10 mouse cellular contexts compared by ENCODE assay signal in the genomic region with DNA sequence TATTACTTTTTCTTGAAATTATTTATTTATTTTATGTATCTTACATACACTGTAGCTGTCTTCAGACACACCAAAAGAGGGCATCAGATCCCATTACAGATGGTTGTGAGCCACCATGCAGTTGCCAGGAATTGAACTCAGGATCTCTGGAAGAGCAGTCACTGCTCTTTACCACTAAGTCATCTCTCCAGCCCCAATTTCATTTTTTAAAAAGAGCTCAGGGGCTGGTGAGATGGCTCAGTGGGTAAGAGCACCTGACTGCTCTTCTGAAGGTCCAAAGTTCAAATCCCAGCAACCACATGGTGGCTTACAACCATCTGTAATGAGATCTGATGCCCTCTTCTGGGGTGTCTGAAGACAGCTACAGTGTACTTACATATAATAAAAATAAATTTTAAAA. TPM values are rescaled to one million over a fixed set of nuclear protein-coding genes. Genes with fewer than 3 reads are reported as not detected.
DNase-seq lines count a peak whose midpoint lies in the region; TF ChIP-seq lines count a peak whose summit lies in the region.
"Not testable (repeated sequence)": the region's sequence is repeated elsewhere in the genome, so short reads cannot be mapped to it uniquely, and the experiment has no call there.
"Had no signal": no experiment of that assay in that cellular context is flagged by ENCODE, and none has a peak within 500 bp of the region (broad histone marks: within the 10 kb centered on the region; RNA-seq: fewer than 3 reads in every experiment).

No protein-coding gene starts in this region.

- H3K9ac ChIP-seq in CH12.LX (ENCODE audit: insufficient read depth, low read depth); MEL (ENCODE audit: control insufficient read depth, low read depth, low read length, poor library complexity, severe bottlenecking): not testable (repeated sequence)

- not testable (repeated sequence) for H3K79me2 ChIP-seq in CH12.LX (replicated peaks; ENCODE audit: control insufficient read depth, extremely low read depth, insufficient read depth, poor library complexity, severe bottlenecking); MEL (ENCODE audit: control insufficient read depth, insufficient read depth, low read length, poor library complexity)

- in situ Hi-C loops in CH12.LX (cut with MboI; ENCODE audit: low pct_ligation_motif_present, low pct_unique_long_range_greater_than_20kb, low sequenced_read_pairs): loop anchor here (10.0 to 25.0 kb wide), 3 partner anchors 269 to 417 kb away; no protein-coding TSS in a partner anchor

- not testable (repeated sequence) for H3K4me3 ChIP-seq in CH12.LX (replicated peaks in 1 of 3; ENCODE audit: low read depth in 2 of 3, low read length in 2 of 3, poor library complexity in 1 of 3); MEL (ENCODE audit: control insufficient read depth in 1 of 2, insufficient read depth in 1 of 2, low read depth in 2 of 2, low read length in 2 of 2); kidney, adult 2 months (ENCODE audit: insufficient read depth, low read depth, low read length)

- not testable (repeated sequence) for TF ChIP-seq EP300 in CH12.LX (IDR thresholded peaks at IDR 0.05; ENCODE audit: low read length); MEL (IDR thresholded peaks at IDR 0.05; ENCODE audit: low read depth in 1 of 2, low read length in 2 of 2)

- H3K9me3 ChIP-seq in CH12.LX (replicated peaks; ENCODE audit: low read length); MEL (replicated peaks; ENCODE audit: insufficient read depth, low read length): not testable (repeated sequence)

- not testable (repeated sequence) for H3K27me3 ChIP-seq in CH12.LX (replicated peaks); MEL (ENCODE audit: control insufficient read depth in 1 of 2, insufficient read depth in 2 of 2, low read length in 2 of 2); kidney, adult 2 months (replicated peaks; ENCODE audit: control insufficient read depth, insufficient read depth, low read length)

- not testable (repeated sequence) for H3K27ac ChIP-seq in CH12.LX (ENCODE audit: insufficient read depth, low read depth); MEL (ENCODE audit: control insufficient read depth, low read depth, low read length); kidney, adult 2 months (ENCODE audit: insufficient read depth, low read depth, low read length)

- TF ChIP-seq CTCF in CH12.LX (conservative IDR thresholded peaks at IDR 0.05 in 1 of 2, IDR thresholded peaks at IDR 0.05 in 1 of 2; ENCODE audit: low read depth in 2 of 2, low read length in 2 of 2); MEL (IDR thresholded peaks at IDR 0.05 in 2 of 3, conservative IDR thresholded peaks at IDR 0.05 in 1 of 3; ENCODE audit: control insufficient read depth in 1 of 3, insufficient read depth in 1 of 3, low read depth in 2 of 3, low read length in 3 of 3, poor library complexity in 1 of 3, severe bottlenecking in 1 of 3); kidney, adult 2 months (conservative IDR thresholded peaks at IDR 0.05; ENCODE audit: insufficient read depth, insufficient read length, low read depth, low read length): not testable (repeated sequence)

- dilution Hi-C loops in CH12.LX (cut with MboI; ENCODE audit: extremely low pct_ligation_motif_present, extremely low pct_unique_long_range_greater_than_20kb, low sequenced_read_pairs): not testable (repeated sequence)

- not testable (repeated sequence) for TF ChIP-seq POLR2A in CH12.LX (IDR thresholded peaks at IDR 0.05; ENCODE audit: low read depth, low read length); MEL (IDR thresholded peaks at IDR 0.05; ENCODE audit: control insufficient read depth in 1 of 2, insufficient read depth in 1 of 2, low read depth in 1 of 2, low read length in 2 of 2, poor library complexity in 1 of 2); kidney, adult 2 months (IDR thresholded peaks at IDR 0.05; ENCODE audit: low read depth, low read length)

- H3K4me2 ChIP-seq in CH12.LX (ENCODE audit: insufficient read depth, low read depth, poor library complexity, severe bottlenecking): not testable (repeated sequence)

- not testable (repeated sequence) for H3K36me3 ChIP-seq in CH12.LX (replicated peaks in 1 of 2; ENCODE audit: control insufficient read depth in 1 of 2, insufficient read depth in 1 of 2, low read length in 1 of 2); MEL (ENCODE audit: control insufficient read depth in 1 of 2, insufficient read depth in 2 of 2, low read length in 2 of 2); kidney, adult 2 months (ENCODE audit: control insufficient read depth, insufficient read depth, low read length)

- DNase-seq in CH12.LX (ENCODE audit: extremely low read depth): peak; percentile 41
- not testable (repeated sequence) for DNase-seq in MEL (ENCODE audit: low read depth, low spot score)
- DNase-seq in kidney, adult 2 months: peak; percentile 29
- DNase-seq in kidney, adult 9 months: peak; percentile 45

- H3K4me1 ChIP-seq in CH12.LX (ENCODE audit: control insufficient read depth in 1 of 2, insufficient read depth in 2 of 2): peaks cover 0 to 32% of the 10 kb centered on the region in 2 experiments; a peak in 3 of 4 replicates
- H3K4me1 ChIP-seq in MEL (ENCODE audit: control insufficient read depth in 1 of 2, insufficient read depth in 2 of 2, low read length in 2 of 2): peaks cover 0 to 17% of the 10 kb centered on the region in 2 experiments; a peak in 3 of 4 replicates
- H3K4me1 ChIP-seq in kidney, adult 2 months (ENCODE audit: control insufficient read depth, insufficient read depth, low read length): not testable (repeated sequence)

- TF ChIP-seq RAD21 in CH12.LX (IDR thresholded peaks at IDR 0.05; ENCODE audit: low read depth, low read length); MEL (IDR thresholded peaks at IDR 0.05; ENCODE audit: low read depth, low read length): not testable (repeated sequence)

TF ChIP-seq in CH12.LX, 34 proteins besides CTCF, POLR2A, EP300 and RAD21:
- TF ChIP-seq TBP (conservative IDR thresholded peaks at IDR 0.05; ENCODE audit: low read depth, low read length): peak; percentile 88

TF ChIP-seq in MEL, 35 proteins besides CTCF, POLR2A, EP300 and RAD21:
- TF ChIP-seq TBP (IDR thresholded peaks at IDR 0.05; ENCODE audit: low read depth, low read length): peak; percentile 86

RNA-seq across cellular contexts. Expression of a gene that starts 39.6 kb away (rescaled TPM):
- total RNA-seq in CH12.LX (2012; rRNA removed): 0.04 TPM in 1 of 2 replicates, not detected in the other
- not detected in 2 replicates for total RNA-seq in CH12.LX (2014; rRNA removed)
- polyA plus RNA-seq in CH12.LX (2012; ENCODE audit: insufficient read length, low read depth): 0.13 and 0.22 TPM in 2 replicates
- total RNA-seq in MEL (2012; rRNA removed): not detected in 2 replicates
- polyA plus RNA-seq in MEL (2012; ENCODE audit: insufficient read depth in 1 of 2, insufficient read length in 2 of 2, low read depth in 1 of 2, low replicate concordance in 2 of 2, missing spikeins in 1 of 2): not detected
- polyA plus RNA-seq in kidney, adult 2 months (2012; rRNA removed): 18.8 and 21.9 TPM in 2 replicates
- total RNA-seq: adrenal gland, adult 8-10 months; G1E had no signal
- polyA plus RNA-seq: activated CD4-positive, CD25-positive, alpha-beta regulatory T cell, adult 4 months; adrenal gland, adult 2 months; CD4-positive, CD25-positive, alpha-beta regulatory T cell, adult 4 months; G1E; Patski had no signal

RNA-seq across cellular contexts. Expression of a gene that starts 59.2 kb away (rescaled TPM):
- total RNA-seq in CH12.LX (2012; rRNA removed) (8.1 and 9.1 TPM in 2 replicates), CH12.LX (2014; rRNA removed) (8.0 and 8.3 TPM in 2 replicates), MEL (2012; rRNA removed) (not detected in 2 replicates)
- polyA plus RNA-seq in CH12.LX (2012; ENCODE audit: insufficient read length, low read depth) (22.7 and 24.0 TPM in 2 replicates), MEL (2012; ENCODE audit: insufficient read depth in 1 of 2, insufficient read length in 2 of 2, low read depth in 1 of 2, low replicate concordance in 2 of 2, missing spikeins in 1 of 2) (under 1 TPM in 1 of 2 experiments, not detected in 1; 0.11 TPM)
- 31.6 and 31.8 TPM in 2 replicates for polyA plus RNA-seq in kidney, adult 2 months (2012; rRNA removed)
- polyA plus RNA-seq: G1E had no signal

Comparison
In these comparisons a context has a peak if more than half of its experiments do, and no peak if none do; other contexts are left out.
1. RNA of a gene that starts 39.6 kb away (polyA plus RNA-seq): 18.8 to 21.9 TPM in kidney, adult 2 months; 0.13 to 0.22 TPM in CH12.LX and not detected in MEL; every median in the first group is over 10 times any median in the second.
2. RNA of a gene that starts 59.2 kb away (polyA plus RNA-seq): 31.6 to 31.8 TPM in kidney, adult 2 months and 22.7 to 24.0 TPM in CH12.LX; 0.11 TPM in MEL; every median in the first group is over 10 times any median in the second.